ENCODE assay signal across 8 mouse cellular contexts in genomic region chr8:71376423-71377030, GRCm38 (mm10). TPM values are rescaled to one million over a fixed set of nuclear protein-coding genes. Genes with fewer than 3 reads are reported as not detected.
DNase-seq lines count a peak whose midpoint lies in the region; ATAC-seq and TF ChIP-seq lines count a peak whose summit lies in the region.

No protein-coding gene starts in this region.

- H3K4me2 ChIP-seq in kidney, postnatal 0 days (ENCODE audit: low read length) = peak overlapping the region; percentile 47
- peak overlapping the region; percentile 65 for H3K4me2 ChIP-seq in neural tube, embryonic 14.5 days (ENCODE audit: low read depth, low read length)

- H3K4me3 ChIP-seq in left cerebral cortex, adult 2 months = peak overlapping the region; percentile 42; the same call in 1 of the 2 replicates
- H3K4me3 ChIP-seq in forebrain, embryonic 10.5 days = peak overlapping the region; percentile 47
- H3K4me3 ChIP-seq in kidney, postnatal 0 days (replicated peaks; ENCODE audit: low read depth, low read length) = no peak overlapping the region
- peak overlapping the region; percentile 32 for H3K4me3 ChIP-seq in neural tube, embryonic 14.5 days (ENCODE audit: low read depth, low read length)

- no peak for DNase-seq in left cerebral cortex, adult 2 months (ENCODE audit: extremely low spot score in 1 of 2, low spot score in 2 of 2)
- DNase-seq in left cerebral cortex, postnatal 36 days (ENCODE audit: low spot score in 2 of 2) = no peak
- DNase-seq in forebrain, embryonic 10.5 days (ENCODE audit: extremely low spot score, low spot score) = no peak
- no peak for DNase-seq in kidney, postnatal 0 days (ENCODE audit: low spot score)
- DNase-seq in right cerebral cortex, postnatal 10 days (ENCODE audit: low spot score in 2 of 2) = no peak
- no peak for DNase-seq in heart, adult 8-10 months (ENCODE audit: low spot score)

- intact Hi-C loops in left cerebral cortex, adult 2 months (cut with DNase I) = no loop called here
- intact Hi-C loops in left cerebral cortex, postnatal 36 days (cut with DNase I) = no loop called here

- peaks cover 66% of the 10 kb centered on the region for H3K4me1 ChIP-seq in forebrain, embryonic 10.5 days
- H3K4me1 ChIP-seq in kidney, postnatal 0 days (replicated peaks; ENCODE audit: insufficient read depth, low read length) = peaks cover 49% of the 10 kb centered on the region
- H3K4me1 ChIP-seq in neural tube, embryonic 14.5 days (ENCODE audit: control insufficient read depth, insufficient read depth, low read length) = peaks cover 41% of the 10 kb centered on the region

- H3K9ac ChIP-seq in kidney, postnatal 0 days (ENCODE audit: low read depth, low read length) = no peak overlapping the region
- peak overlapping the region; percentile 63; the same call in 1 of the 2 replicates for H3K9ac ChIP-seq in neural tube, embryonic 14.5 days (replicated peaks; ENCODE audit: low read depth, low read length)

- no peaks in the 10 kb centered on the region; the same call in 1 of the 2 replicates for H3K9me3 ChIP-seq in forebrain, embryonic 10.5 days
- no peaks in the 10 kb centered on the region for H3K9me3 ChIP-seq in kidney, postnatal 0 days (replicated peaks; ENCODE audit: low read length)
- no peaks in the 10 kb centered on the region for H3K9me3 ChIP-seq in neural tube, embryonic 14.5 days (ENCODE audit: control insufficient read depth, low read length)

- 51% methylated on average over 8 of the region's 8 CpGs for WGBS in forebrain, embryonic 10.5 days
- WGBS in kidney, postnatal 0 days = 47% methylated on average over 8 of the region's 8 CpGs
- 29% methylated on average over 8 of the region's 8 CpGs for WGBS in neural tube, embryonic 14.5 days

- H3K27me3 ChIP-seq in forebrain, embryonic 10.5 days (ENCODE audit: poor library complexity, severe bottlenecking) = peaks cover 30% of the 10 kb centered on the region
- no peaks in the 10 kb centered on the region for H3K27me3 ChIP-seq in kidney, postnatal 0 days (ENCODE audit: insufficient read depth, low read length)
- H3K27me3 ChIP-seq in neural tube, embryonic 14.5 days (ENCODE audit: control insufficient read depth, insufficient read depth, low read length) = no peaks in the 10 kb centered on the region; the same call in 1 of the 2 replicates

- H3K36me3 ChIP-seq in forebrain, embryonic 10.5 days (replicated peaks) = peaks cover 73% of the 10 kb centered on the region
- H3K36me3 ChIP-seq in kidney, postnatal 0 days (ENCODE audit: insufficient read depth, low read length) = peaks cover 38% of the 10 kb centered on the region
- H3K36me3 ChIP-seq in neural tube, embryonic 14.5 days (ENCODE audit: control insufficient read depth, insufficient read depth, low read length) = peaks cover 9% of the 10 kb centered on the region; the same call in 1 of the 2 replicates

- ATAC-seq in kidney, postnatal 0 days (replicated peaks; ENCODE audit: low FRiP score, low read depth) = no peak
- ATAC-seq in neural tube, embryonic 14.5 days (ENCODE audit: low read depth) = no peak
- ATAC-seq in activated CD4-positive, CD25-positive, alpha-beta regulatory T cell, adult 4 months = no peak

- H3K27ac ChIP-seq in left cerebral cortex, adult 2 months = peak overlapping the region; percentile 62
- H3K27ac ChIP-seq in forebrain, embryonic 10.5 days = peak overlapping the region; percentile 78
- H3K27ac ChIP-seq in kidney, postnatal 0 days = 0 out of 2 replicates have a peak overlapping the region, but pooled peaks have one; percentile 54
- H3K27ac ChIP-seq in neural tube, embryonic 14.5 days (ENCODE audit: low read depth, low read length) = peak overlapping the region; percentile 64

- no peak for TF ChIP-seq CTCF in left cerebral cortex, adult 2 months (IDR thresholded peaks at IDR 0.05)
- no peak for TF ChIP-seq CTCF in kidney, postnatal 0 days (IDR thresholded peaks at IDR 0.05; ENCODE audit: low read depth)

RNA-seq across cellular contexts. Expression of gene Nr2f6, which starts 5.2 kb away (rescaled TPM):
- 10 to 100 TPM; 41.7 to 44.8 TPM for total RNA-seq in left cerebral cortex, adult 2 months (2021)
- 10 to 100 TPM; 39.3 to 40.6 TPM for total RNA-seq in left cerebral cortex, postnatal 36 days (2021)
- 47.8 and 49.0 TPM in 2 replicates for polyA plus RNA-seq in forebrain, embryonic 10.5 days (2016; fragmentation: Nextera tagmentation; extraction: Ambion mirVana)
- 110 and 138 TPM in 2 replicates for polyA plus RNA-seq in kidney, postnatal 0 days (2015; fragmentation: Nextera tagmentation; extraction: Ambion mirVana)
- 22.3 and 32.8 TPM in 2 replicates for polyA plus RNA-seq in neural tube, embryonic 14.5 days (2014; fragmentation: Nextera tagmentation; extraction: Ambion mirVana)
- under 1 TPM in 1 of 2 experiments, not detected in 1; 0.45 TPM for polyA plus RNA-seq in activated CD4-positive, CD25-positive, alpha-beta regulatory T cell, adult 4 months (2017; shearing (Covaris generic))
- total RNA-seq in heart, adult 8-10 months (2022) = 10 to 100 TPM; 44.3 to 52.2 (median 46.2) TPM

RNA-seq across cellular contexts. Expression of gene Ocel1, which starts 5.4 kb away (rescaled TPM):
- total RNA-seq in left cerebral cortex, adult 2 months (2021) = 10 to 100 TPM; 16.6 to 19.0 TPM
- 10 to 100 TPM; 15.4 to 18.1 TPM for total RNA-seq in left cerebral cortex, postnatal 36 days (2021)
- polyA plus RNA-seq in forebrain, embryonic 10.5 days (2016; fragmentation: Nextera tagmentation; extraction: Ambion mirVana) = 3.5 and 4.0 TPM in 2 replicates
- 8.1 and 8.4 TPM in 2 replicates for polyA plus RNA-seq in kidney, postnatal 0 days (2015; fragmentation: Nextera tagmentation; extraction: Ambion mirVana)
- 4.8 and 4.9 TPM in 2 replicates for polyA plus RNA-seq in neural tube, embryonic 14.5 days (2014; fragmentation: Nextera tagmentation; extraction: Ambion mirVana)
- polyA plus RNA-seq in activated CD4-positive, CD25-positive, alpha-beta regulatory T cell, adult 4 months (2017; shearing (Covaris generic)) = 1 to 10 TPM; 3.7 to 4.9 TPM
- 10 to 100 TPM; 11.2 to 15.0 (median 13.9) TPM for total RNA-seq in heart, adult 8-10 months (2022)

RNA-seq across cellular contexts. Expression of gene Use1, which starts 9.9 kb away (rescaled TPM):
- total RNA-seq in left cerebral cortex, adult 2 months (2021) = 100 to 1,000 TPM; 110 to 113 TPM
- total RNA-seq in left cerebral cortex, postnatal 36 days (2021) = 100 to 1,000 TPM; 104 to 119 TPM
- 81.4 and 82.7 TPM in 2 replicates for polyA plus RNA-seq in forebrain, embryonic 10.5 days (2016; fragmentation: Nextera tagmentation; extraction: Ambion mirVana)
- 129 and 140 TPM in 2 replicates for polyA plus RNA-seq in kidney, postnatal 0 days (2015; fragmentation: Nextera tagmentation; extraction: Ambion mirVana)
- 115 and 130 TPM in 2 replicates for polyA plus RNA-seq in neural tube, embryonic 14.5 days (2014; fragmentation: Nextera tagmentation; extraction: Ambion mirVana)
- polyA plus RNA-seq in activated CD4-positive, CD25-positive, alpha-beta regulatory T cell, adult 4 months (2017; shearing (Covaris generic)) = 100 to 1,000 TPM; 302 to 322 TPM
- 100 to 1,000 TPM; 176 to 184 (median 181) TPM for total RNA-seq in heart, adult 8-10 months (2022)

RNA-seq across cellular contexts. Expression of gene Ushbp1, which starts 19.1 kb away (rescaled TPM):
- total RNA-seq in left cerebral cortex, adult 2 months (2021) = 1 to 10 TPM; 4.6 to 4.7 TPM
- 1 to 10 TPM; 3.4 to 4.9 TPM for total RNA-seq in left cerebral cortex, postnatal 36 days (2021)
- polyA plus RNA-seq in forebrain, embryonic 10.5 days (2016; fragmentation: Nextera tagmentation; extraction: Ambion mirVana) = 5.8 and 5.9 TPM in 2 replicates
- 18.8 and 20.4 TPM in 2 replicates for polyA plus RNA-seq in kidney, postnatal 0 days (2015; fragmentation: Nextera tagmentation; extraction: Ambion mirVana)
- 3.2 and 5.0 TPM in 2 replicates for polyA plus RNA-seq in neural tube, embryonic 14.5 days (2014; fragmentation: Nextera tagmentation; extraction: Ambion mirVana)
- polyA plus RNA-seq in activated CD4-positive, CD25-positive, alpha-beta regulatory T cell, adult 4 months (2017; shearing (Covaris generic)) = under 1 TPM in 1 of 2 experiments, not detected in 1; 0.28 TPM
- total RNA-seq in heart, adult 8-10 months (2022) = 10 to 100 TPM; 20.8 to 33.7 (median 22.0) TPM

RNA-seq across cellular contexts. Expression of gene Babam1, which starts 20.1 kb away (rescaled TPM):
- 100 to 1,000 TPM in 1 of 2 experiments, 10 to 100 TPM in 1; 97.3 to 107 TPM for total RNA-seq in left cerebral cortex, adult 2 months (2021)
- 100 to 1,000 TPM; 101 to 116 TPM for total RNA-seq in left cerebral cortex, postnatal 36 days (2021)
- 106 and 108 TPM in 2 replicates for polyA plus RNA-seq in forebrain, embryonic 10.5 days (2016; fragmentation: Nextera tagmentation; extraction: Ambion mirVana)
- polyA plus RNA-seq in kidney, postnatal 0 days (2015; fragmentation: Nextera tagmentation; extraction: Ambion mirVana) = 92.3 and 96.4 TPM in 2 replicates
- polyA plus RNA-seq in neural tube, embryonic 14.5 days (2014; fragmentation: Nextera tagmentation; extraction: Ambion mirVana) = 90.9 and 96.5 TPM in 2 replicates
- polyA plus RNA-seq in activated CD4-positive, CD25-positive, alpha-beta regulatory T cell, adult 4 months (2017; shearing (Covaris generic)) = 10 to 100 TPM; 59.2 to 67.9 TPM
- total RNA-seq in heart, adult 8-10 months (2022) = 10 to 100 TPM; 70.0 to 72.7 (median 71.3) TPM

Comparison
In these comparisons a context has a peak if more than half of its experiments do, and no peak if none do; other contexts are left out.
1. RNA of gene Nr2f6, which starts 5.2 kb away (polyA plus RNA-seq): 110 to 138 TPM in kidney, postnatal 0 days, 47.8 to 49.0 TPM in forebrain, embryonic 10.5 days and 22.3 to 32.8 TPM in neural tube, embryonic 14.5 days; 0.45 TPM in activated CD4-positive, CD25-positive, alpha-beta regulatory T cell, adult 4 months; every median in the first group is over 10 times any median in the second.
2. Peak in every context shown above with its lines, with median percentiles within 50 percentile points of each other: H3K27ac ChIP-seq.